Mouse (Mus musculus) monocyte, adult 5-6 weeks (primary cell): ENCODE data around the gene BC025920. TPM values are rescaled to one million over a fixed set of nuclear protein-coding genes. Genes with fewer than 3 reads are reported as not detected.

Source experiments
- total RNA-seq: library from RNA; stranded (forward); fragments of 200-1000, 200-491, 200-594 nt; gene quantifications from 3 replicates; pipeline ENCODE4 v1.2.3, GENCODE M21; 2017

BC025920 gene
- total RNA-seq, 1 experiment from 2014 or later = 2.4 TPM

Other genes starting within 250 kb of the BC025920 start
- gene Mfsd12, start 248.8 kb upstream of the BC025920 start, total RNA-seq = 5.3 to 9.6 TPM (median 6.3 TPM) in 3 replicates
- gene 4930404N11Rik, start 240.5 kb upstream of the BC025920 start, total RNA-seq = 1.4 to 2.4 TPM in 2 of 3 replicates, not detected in the other
- 8.2 to 12.9 TPM (median 11.7 TPM) in 3 replicates for gene Fzr1, start 227.8 kb upstream of the BC025920 start, total RNA-seq
- 18.6 to 22.3 TPM (median 20.9 TPM) in 3 replicates for gene Dohh, start 221.8 kb upstream of the BC025920 start, total RNA-seq
- gene Gm48551, start 221.8 kb upstream of the BC025920 start, total RNA-seq = 2.3 to 3.7 TPM in 2 of 3 replicates, not detected in the other
- gene Gm48552, start 217.3 kb upstream of the BC025920 start, total RNA-seq = not detected in 3 replicates
- gene Smim24, start 213.2 kb upstream of the BC025920 start, total RNA-seq = 3.9 to 7.9 TPM (median 6.3 TPM) in 3 replicates
- 4.1 to 7.6 TPM (median 5.1 TPM) in 3 replicates for gene Nfic, start 150.6 kb upstream of the BC025920 start, total RNA-seq
- gene Celf5, start 123.6 kb upstream of the BC025920 start, total RNA-seq = 0.32 TPM in 1 of 3 replicates, not detected in the others
- gene Ncln, start 109.9 kb upstream of the BC025920 start, total RNA-seq = 42.6 to 86.4 TPM (median 79.6 TPM) in 3 replicates
- gene S1pr4, start 106.1 kb upstream of the BC025920 start, total RNA-seq = 20.5 to 50.8 TPM (median 33.5 TPM) in 3 replicates
- gene Gna15, start 82.0 kb upstream of the BC025920 start, total RNA-seq = 20.3 to 41.0 TPM (median 29.4 TPM) in 3 replicates
- gene Gna11, start 61.1 kb upstream of the BC025920 start, total RNA-seq = 2.2 to 17.5 TPM (median 15.1 TPM) in 3 replicates
- gene Aes, start 46.8 kb upstream of the BC025920 start, total RNA-seq = 129 to 254 TPM (median 141 TPM) in 3 replicates
- 2.0 to 3.2 TPM (median 2.7 TPM) in 3 replicates for gene Tle2, start 31.7 kb upstream of the BC025920 start, total RNA-seq
- gene Tle6, start 5.2 kb upstream of the BC025920 start, total RNA-seq = not detected in 3 replicates
- gene Sirt6, start 21.5 kb downstream of the BC025920 start, total RNA-seq = 4.8 to 5.8 TPM (median 5.0 TPM) in 3 replicates
- 0.38 to 3.9 TPM (median 1.1 TPM) in 3 replicates for gene Ankrd24, start 22.3 kb downstream of the BC025920 start, total RNA-seq
- 1.8 to 5.2 TPM (median 4.2 TPM) in 3 replicates for gene Gm10778, start 42.8 kb downstream of the BC025920 start, total RNA-seq
- gene Zfp433, start 98.6 kb downstream of the BC025920 start, total RNA-seq = 17.6 to 27.9 TPM (median 19.5 TPM) in 3 replicates
- 1.6 to 10.2 TPM (median 5.0 TPM) in 3 replicates for gene Gm3055, start 164.9 kb downstream of the BC025920 start, total RNA-seq
- 0.48 to 3.2 TPM in 2 of 3 replicates, not detected in the other for gene Gm4767, start 205.9 kb downstream of the BC025920 start, total RNA-seq